Mouse (Mus musculus): ENCODE measurements around the gene Mterf1a. TPM values are rescaled to one million over a fixed set of nuclear protein-coding genes. Genes with fewer than 3 reads are reported as not detected.
"Not testable (repeated sequence)": the region's sequence is repeated elsewhere in the genome, so short reads cannot be mapped to it uniquely, and the experiment has no call there.

Gene Mterf1a
- polyA plus RNA-seq (2016; fragmentation: Nextera tagmentation; extraction: Ambion mirVana), result 9.8 and 10.9 TPM in 2 replicates

GRCm38 (mm10) chr5:3893459-3894293 is at the start of gene Mterf1a:
TSS of gene Mterf1a (minus strand) at chr5:3893933.
- H3K27ac ChIP-seq (replicated peaks); H3K27me3 ChIP-seq; H3K9me3 ChIP-seq; H3K4me1 ChIP-seq; H3K36me3 ChIP-seq: not testable (repeated sequence)
- ATAC-seq (ENCODE audit: low FRiP score, low read depth), result peak; percentile 99
- H3K4me3 ChIP-seq, result peak within 1 kb of the TSS; percentile 46
- peak within 1 kb of the TSS; percentile 55 for H3K9ac ChIP-seq (replicated peaks)
- 3% methylated on average over 9 of the region's 47 CpGs for WGBS
- peak within 1 kb of the TSS; percentile 66 for H3K4me2 ChIP-seq (replicated peaks)

GRCm38 (mm10) chr5:3943169-3943568 is 49.4 kb upstream of the Mterf1a start:
- not testable (repeated sequence) for H3K9ac ChIP-seq (replicated peaks); H3K4me1 ChIP-seq; H3K27ac ChIP-seq (replicated peaks); H3K9me3 ChIP-seq; H3K4me3 ChIP-seq; H3K4me2 ChIP-seq (replicated peaks); ATAC-seq (ENCODE audit: low FRiP score, low read depth); H3K27me3 ChIP-seq
- 60% methylated on average over 4 of the region's 4 CpGs for WGBS
- peaks cover 24% of the 10 kb centered on the region; the same call in 1 of the 2 replicates for H3K36me3 ChIP-seq

GRCm38 (mm10) chr5:3941240-3941639 is 47.5 kb upstream of the Mterf1a start:
- no peaks in the 10 kb centered on the region for H3K4me1 ChIP-seq
- no peaks in the 10 kb centered on the region for H3K27me3 ChIP-seq
- no peak overlapping the region for H3K9ac ChIP-seq (replicated peaks)
- H3K27ac ChIP-seq (replicated peaks), result no peak overlapping the region
- ATAC-seq (ENCODE audit: low FRiP score, low read depth), result no peak
- peaks cover 24% of the 10 kb centered on the region; the same call in 1 of the 2 replicates for H3K36me3 ChIP-seq
- 91% methylated on average over 2 of the region's 2 CpGs for WGBS
- H3K4me3 ChIP-seq, result no peak overlapping the region
- H3K4me2 ChIP-seq (replicated peaks), result no peak overlapping the region
- H3K9me3 ChIP-seq, result no peaks in the 10 kb centered on the region

GRCm38 (mm10) chr5:3939335-3939734 is 45.6 kb upstream of the Mterf1a start:
- ATAC-seq (ENCODE audit: low FRiP score, low read depth), result no peak
- no peaks in the 10 kb centered on the region for H3K27me3 ChIP-seq
- no peaks in the 10 kb centered on the region for H3K9me3 ChIP-seq
- 94% methylated on average over 5 of the region's 5 CpGs for WGBS
- no peaks in the 10 kb centered on the region for H3K4me1 ChIP-seq
- H3K36me3 ChIP-seq, result peaks cover 24% of the 10 kb centered on the region; the same call in 1 of the 2 replicates
- no peak overlapping the region for H3K4me3 ChIP-seq
- no peak overlapping the region for H3K27ac ChIP-seq (replicated peaks)
- H3K9ac ChIP-seq (replicated peaks), result no peak overlapping the region
- H3K4me2 ChIP-seq (replicated peaks), result no peak overlapping the region

GRCm38 (mm10) chr5:3938905-3939304 is 45.2 kb upstream of the Mterf1a start:
- ATAC-seq (ENCODE audit: low FRiP score, low read depth), result no peak
- Histone ChIP-seq H3K27ac (replicated peaks) (no peak overlapping the region), H3K9me3 (no peaks in the 10 kb centered on the region), H3K4me1 (no peaks in the 10 kb centered on the region), H3K9ac (replicated peaks) (no peak overlapping the region), H3K27me3 (no peaks in the 10 kb centered on the region), H3K36me3 (peaks cover 24% of the 10 kb centered on the region; the same call in 1 of the 2 replicates), H3K4me3 (no peak overlapping the region), H3K4me2 (replicated peaks) (no peak overlapping the region)
- 94% methylated on average over 3 of the region's 3 CpGs for WGBS

GRCm38 (mm10) chr5:3935778-3936554 is 42.2 kb upstream of the Mterf1a start:
- Histone ChIP-seq H3K27me3 (no peaks in the 10 kb centered on the region), H3K27ac (replicated peaks) (no peak overlapping the region), H3K36me3 (peaks cover 21% of the 10 kb centered on the region), H3K4me3 (no peak overlapping the region), H3K9me3 (no peaks in the 10 kb centered on the region), H3K4me1 (peaks cover 6% of the 10 kb centered on the region; the same call in 1 of the 2 replicates), H3K9ac (replicated peaks) (no peak overlapping the region), H3K4me2 (replicated peaks) (no peak overlapping the region)
- ATAC-seq (ENCODE audit: low FRiP score, low read depth), result no peak
- WGBS, result 89% methylated on average over 8 of the region's 8 CpGs

GRCm38 (mm10) chr5:3935266-3935665 is 41.5 kb upstream of the Mterf1a start:
- WGBS, result 97% methylated on average over 5 of the region's 5 CpGs
- Histone ChIP-seq H3K9ac (replicated peaks) (no peak overlapping the region), H3K27ac (replicated peaks) (no peak overlapping the region), H3K4me3 (no peak overlapping the region), H3K36me3 (peaks cover 19% of the 10 kb centered on the region), H3K9me3 (no peaks in the 10 kb centered on the region), H3K4me2 (replicated peaks) (no peak overlapping the region), H3K4me1 (peaks cover 13% of the 10 kb centered on the region), H3K27me3 (no peaks in the 10 kb centered on the region)
- ATAC-seq (ENCODE audit: low FRiP score, low read depth), result no peak

GRCm38 (mm10) chr5:3933551-3933950 is 39.8 kb upstream of the Mterf1a start:
- Histone ChIP-seq H3K4me1 (peaks cover 22% of the 10 kb centered on the region), H3K27me3 (no peaks in the 10 kb centered on the region), H3K27ac (replicated peaks) (no peak overlapping the region), H3K4me2 (replicated peaks) (no peak overlapping the region), H3K9ac (replicated peaks) (no peak overlapping the region), H3K4me3 (no peak overlapping the region), H3K9me3 (no peaks in the 10 kb centered on the region), H3K36me3 (peaks cover 5% of the 10 kb centered on the region)
- 95% methylated on average over 3 of the region's 3 CpGs for WGBS
- ATAC-seq (ENCODE audit: low FRiP score, low read depth), result no peak

GRCm38 (mm10) chr5:3931636-3932035 is 37.9 kb upstream of the Mterf1a start:
- no peak overlapping the region for H3K4me2 ChIP-seq (replicated peaks)

GRCm38 (mm10) chr5:3930760-3931159 is 37.0 kb upstream of the Mterf1a start:
- 69% methylated on average over 5 of the region's 5 CpGs for WGBS
- Histone ChIP-seq H3K27ac (replicated peaks) (no peak overlapping the region), H3K4me2 (replicated peaks) (peak overlapping the region; percentile 62), H3K4me1 (peaks cover 25% of the 10 kb centered on the region), H3K4me3 (peak overlapping the region; percentile 97; the same call in 1 of the 2 replicates), H3K27me3 (no peaks in the 10 kb centered on the region), H3K9ac (replicated peaks) (no peak overlapping the region; the same call in 1 of the 2 replicates), H3K9me3 (no peaks in the 10 kb centered on the region), H3K36me3 (peaks cover 5% of the 10 kb centered on the region)
- ATAC-seq (ENCODE audit: low FRiP score, low read depth), result no peak

More at GRCm38 (mm10) chr5:3931636-3932035, 37.9 kb upstream of the Mterf1a start:
- Histone ChIP-seq H3K9ac (replicated peaks) (0 out of 2 replicates have a peak overlapping the region, but pooled peaks have one; percentile 4), H3K9me3 (no peaks in the 10 kb centered on the region), H3K27me3 (no peaks in the 10 kb centered on the region), H3K4me3 (no peak overlapping the region), H3K27ac (replicated peaks) (no peak overlapping the region), H3K36me3 (peaks cover 5% of the 10 kb centered on the region), H3K4me1 (peaks cover 25% of the 10 kb centered on the region)
- WGBS, result 91% methylated on average over 3 of the region's 3 CpGs
- no peak for ATAC-seq (ENCODE audit: low FRiP score, low read depth)

- Histone ChIP-seq H3K27ac (replicated peaks) (peak overlapping the region; percentile 97), H3K4me2 (replicated peaks) (peak overlapping the region; percentile 62), H3K9me3 (no peaks in the 10 kb centered on the region), H3K4me3 (peak overlapping the region; percentile 97), H3K4me1 (peaks cover 25% of the 10 kb centered on the region), H3K9ac (replicated peaks) (peak overlapping the region; percentile 100), H3K27me3 (no peaks in the 10 kb centered on the region), H3K36me3 (peaks cover 5% of the 10 kb centered on the region)
- ATAC-seq (ENCODE audit: low FRiP score, low read depth), result peak; percentile 52
- 0% methylated on average over 11 of the region's 12 CpGs for WGBS
Measured at GRCm38 (mm10) chr5:3928690-3929046, 34.9 kb upstream of the Mterf1a start.
